Comparison of ENCODE assay signal across 25 mouse cellular contexts in genomic region chr15:100446887-100447286, GRCm38 (mm10). TPM values are rescaled to one million over a fixed set of nuclear protein-coding genes. Genes with fewer than 3 reads are reported as not detected.
"Had no signal": no experiment of that assay in that cellular context is flagged by ENCODE, and none has a peak within 500 bp of the region (broad histone marks: within the 10 kb centered on the region; RNA-seq: fewer than 3 reads in every experiment).

No protein-coding gene starts in this region.

- H3K4me3 ChIP-seq: limb, embryonic 10.5 days; limb, embryonic 13.5 days; liver, embryonic 13.5 days had no signal

- H3K27me3 ChIP-seq: limb, embryonic 13.5 days; liver, embryonic 13.5 days had no signal

- H3K9me3 ChIP-seq: limb, embryonic 10.5 days; limb, embryonic 13.5 days; liver, embryonic 13.5 days had no signal

- ATAC-seq: intestine, embryonic 16.5 days had no signal

- DNase-seq: kidney, adult 18-20 months; kidney, adult 9 months; kidney, postnatal 14 days; kidney, postnatal 4 days; layer of hippocampus, adult 9-11 months; liver; liver, embryonic 13.5 days; lung, adult 2 months; midbrain, embryonic 14.5 days; right cerebral cortex, adult 18-20 months; right cerebral cortex, postnatal 14 days; right cerebral cortex, postnatal 4 days; thymus, adult 2 months; thymus, postnatal 36 days had no signal

- H3K36me3 ChIP-seq: limb, embryonic 10.5 days; limb, embryonic 13.5 days; liver, embryonic 13.5 days had no signal

- H3K27ac ChIP-seq: limb, embryonic 10.5 days; limb, embryonic 13.5 days; liver, embryonic 13.5 days had no signal

- H3K9ac ChIP-seq: limb, embryonic 13.5 days; liver, embryonic 13.5 days had no signal

RNA-seq across cellular contexts. Expression of gene Gm5475, which starts 24.9 kb away (rescaled TPM):
- total RNA-seq: layer of hippocampus, adult 18-20 months; layer of hippocampus, postnatal 25 days; left cerebral cortex, adult 18-20 months; left cerebral cortex, postnatal 25 days; megakaryocyte-erythroid progenitor cell, adult 5-6 weeks; midbrain, postnatal 0 days had no signal
- polyA plus RNA-seq: liver, embryonic 13.5 days; lung, adult 2 months; midbrain, embryonic 11.5 days; midbrain, embryonic 14.5 days; neural tube, embryonic 14.5 days had no signal
